Mouse (Mus musculus) testis, adult 2 months (tissue): Measurements from ENCODE around the gene Dhh.

Experiments used
- CTCF ChIP-seq: fragments of 200-500 bp; IDR thresholded peaks from 2 replicates; pipeline ENCODE4 v1.5.1; 2012; ENCODE audit warnings: low read depth, mild to moderate bottlenecking, inconsistent platforms, low read length, moderate library complexity; ENCODE audit not compliant: control insufficient read depth, insufficient read depth, insufficient replicate concordance
- POLR2A ChIP-seq: fragments of 200-500 bp; IDR thresholded peaks from 2 replicates; pipeline ENCODE4 v1.6.1; 2012; ENCODE audit warnings: low read depth, mild to moderate bottlenecking, inconsistent platforms, low read length, moderate library complexity; ENCODE audit not compliant: control insufficient read depth

DNA sequence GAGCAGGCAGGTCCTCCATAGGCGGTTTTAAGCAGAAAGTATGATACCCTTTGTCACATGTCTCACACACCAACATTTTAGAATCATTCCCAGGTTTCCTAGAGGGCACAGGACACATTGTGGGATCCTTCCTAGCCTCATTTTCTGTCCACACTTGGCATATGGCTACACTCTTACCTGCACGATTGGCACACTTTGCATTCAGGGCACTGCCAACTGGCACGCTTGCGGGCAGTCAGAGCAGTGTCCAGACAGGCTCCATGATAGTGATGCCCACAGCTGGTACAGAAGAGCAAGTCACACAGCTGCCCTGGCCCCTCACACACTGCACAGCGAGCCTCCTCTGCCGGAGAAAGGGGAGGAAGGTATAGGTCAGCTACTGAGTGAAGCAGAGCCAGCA lies 33.4 kb downstream of the Dhh start:
- no peak for TF ChIP-seq POLR2A
- no peak for TF ChIP-seq CTCF
